Mouse (Mus musculus) kidney, embryonic 15.5 days (tissue): ENCODE results near the gene Lmcd1. TPM values are rescaled to one million over a fixed set of nuclear protein-coding genes. Genes with fewer than 3 reads are reported as not detected.

Experiments used
- ATAC-seq: fragments of 200-750 bp; cut with Nextera tagmentation; replicated peaks from 2 replicates; pipeline ENCODE4 v1.8.0; 2017; ENCODE audit warnings: moderate TSS enrichment; ENCODE audit not compliant: low FRiP score
- H3K27ac ChIP-seq: fragments of 300-500 bp; sonication (generic); 2 replicates; pipeline ENCODE4 v1.5.1; 2015; ENCODE audit warnings: mild to moderate bottlenecking, inconsistent platforms
- H3K27me3 ChIP-seq: fragments of 300-500 bp; sonication (generic); 2 replicates; pipeline ENCODE4 v1.6.1; 2015; ENCODE audit warnings: inconsistent platforms
- H3K36me3 ChIP-seq: fragments of 300-500 bp; sonication (generic); 2 replicates; pipeline ENCODE4 v1.6.1; 2015; ENCODE audit warnings: inconsistent platforms
- H3K4me1 ChIP-seq: fragments of 300-500 bp; sonication (generic); 2 replicates; pipeline ENCODE4 v1.6.1; 2015; ENCODE audit warnings: inconsistent platforms
- H3K4me2 ChIP-seq: fragments of 300-500 bp; sonication (generic); 2 replicates; pipeline ENCODE4 v1.6.1; 2015; ENCODE audit warnings: moderate library complexity, mild to moderate bottlenecking, inconsistent platforms
- H3K4me3 ChIP-seq: fragments of 300-500 bp; sonication (generic); replicated peaks from 2 replicates; pipeline ENCODE4 v1.5.1; 2015; ENCODE audit warnings: mild to moderate bottlenecking, inconsistent platforms
- H3K9ac ChIP-seq: fragments of 300-500 bp; sonication (generic); 2 replicates; pipeline ENCODE4 v1.6.1; 2015; ENCODE audit warnings: mild to moderate bottlenecking, inconsistent platforms
- H3K9me3 ChIP-seq: fragments of 300-500 bp; sonication (generic); replicated peaks from 2 replicates; pipeline ENCODE4 v1.6.1; 2016; ENCODE audit warnings: inconsistent platforms
- WGBS: fragments of 180-500 bp; shearing (Covaris S2); methylation state at CpG from one replicate; pipeline ENCODE4 v1.1.7; 2015; ENCODE audit warnings: mixed read lengths; 5-methylcytosine and 5-hydroxymethylcytosine counted together
- polyA plus RNA-seq: library from polyadenylated mRNA; unstranded; fragments of >200 nt; fragmentation: Nextera tagmentation; extraction: Ambion mirVana; gene quantifications from 2 replicates; pipeline ENCODE4 v1.2.1, GENCODE M21; 2015

Gene Lmcd1
- polyA plus RNA-seq, 1 experiment from 2014 or later, result 23.3 TPM

DNA sequence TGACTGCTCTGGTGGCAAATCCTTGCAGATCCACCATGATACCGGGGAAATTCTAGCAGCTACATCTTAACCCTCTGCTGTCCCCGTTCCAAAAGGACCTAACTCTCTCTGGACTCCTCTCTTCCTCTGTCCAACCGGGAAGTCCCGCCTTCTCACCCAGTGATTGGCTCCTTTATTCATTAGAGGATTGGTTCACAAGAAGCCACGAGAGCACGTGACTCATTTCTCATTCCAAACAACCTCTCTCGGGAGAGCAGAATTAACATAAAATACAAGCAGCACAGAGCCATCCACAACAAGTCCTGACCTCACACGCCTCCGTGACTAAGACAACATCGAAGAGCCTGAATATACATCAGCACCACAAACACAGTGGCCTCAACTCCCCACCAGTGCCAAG, 91.7 kb downstream of the Lmcd1 start:
- no peak overlapping the region for H3K9ac ChIP-seq
- ATAC-seq, result no peak
- H3K4me1 ChIP-seq, result 0 out of 2 replicates have a peak, but pooled peaks cover 2% of the 10 kb centered on the region
- H3K27me3 ChIP-seq, result no peaks in the 10 kb centered on the region
- no peak overlapping the region for H3K4me2 ChIP-seq
- H3K27ac ChIP-seq, result no peak overlapping the region
- H3K9me3 ChIP-seq, result no peaks in the 10 kb centered on the region
- WGBS, result 72% methylated on average over 10 of the region's 10 CpGs
- no peaks in the 10 kb centered on the region for H3K36me3 ChIP-seq
- no peak overlapping the region for H3K4me3 ChIP-seq

DNA sequence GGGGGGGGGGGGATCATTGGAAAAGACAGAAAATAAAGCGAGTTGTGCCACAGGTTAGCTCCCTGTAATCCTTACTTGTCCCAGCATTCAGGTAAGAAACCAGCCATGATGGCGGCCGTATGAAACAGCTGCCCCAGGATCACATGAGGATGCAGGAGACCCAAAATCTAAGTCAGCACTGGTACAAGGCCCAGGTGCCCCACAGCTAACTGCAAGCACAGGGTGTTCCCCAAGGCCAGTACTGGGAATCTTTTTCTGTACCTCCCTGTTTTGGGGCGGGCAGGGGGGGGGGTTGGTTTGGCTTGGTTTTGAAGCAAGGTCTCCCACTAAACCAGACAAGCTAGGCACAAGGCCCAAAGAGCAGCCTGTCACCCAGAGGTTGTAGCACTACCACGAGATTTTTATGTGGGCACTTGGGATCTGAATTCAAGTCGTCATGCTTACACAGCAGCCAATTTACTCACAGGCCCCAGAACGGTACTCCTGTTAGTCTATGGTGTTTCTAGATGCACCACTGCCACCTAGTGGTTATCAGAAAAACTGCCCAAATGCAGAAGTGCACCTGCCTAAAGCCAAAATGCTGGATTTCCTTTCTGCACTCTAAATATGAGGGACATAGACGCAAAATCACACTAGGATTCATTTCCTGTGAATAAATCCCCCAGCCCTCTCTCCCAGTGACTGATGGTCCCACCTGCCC, 100.5 kb downstream of the Lmcd1 start:
- WGBS, result 45% methylated on average over 8 of the region's 8 CpGs
- no peak for ATAC-seq
- no peak overlapping the region for H3K9ac ChIP-seq

DNA sequence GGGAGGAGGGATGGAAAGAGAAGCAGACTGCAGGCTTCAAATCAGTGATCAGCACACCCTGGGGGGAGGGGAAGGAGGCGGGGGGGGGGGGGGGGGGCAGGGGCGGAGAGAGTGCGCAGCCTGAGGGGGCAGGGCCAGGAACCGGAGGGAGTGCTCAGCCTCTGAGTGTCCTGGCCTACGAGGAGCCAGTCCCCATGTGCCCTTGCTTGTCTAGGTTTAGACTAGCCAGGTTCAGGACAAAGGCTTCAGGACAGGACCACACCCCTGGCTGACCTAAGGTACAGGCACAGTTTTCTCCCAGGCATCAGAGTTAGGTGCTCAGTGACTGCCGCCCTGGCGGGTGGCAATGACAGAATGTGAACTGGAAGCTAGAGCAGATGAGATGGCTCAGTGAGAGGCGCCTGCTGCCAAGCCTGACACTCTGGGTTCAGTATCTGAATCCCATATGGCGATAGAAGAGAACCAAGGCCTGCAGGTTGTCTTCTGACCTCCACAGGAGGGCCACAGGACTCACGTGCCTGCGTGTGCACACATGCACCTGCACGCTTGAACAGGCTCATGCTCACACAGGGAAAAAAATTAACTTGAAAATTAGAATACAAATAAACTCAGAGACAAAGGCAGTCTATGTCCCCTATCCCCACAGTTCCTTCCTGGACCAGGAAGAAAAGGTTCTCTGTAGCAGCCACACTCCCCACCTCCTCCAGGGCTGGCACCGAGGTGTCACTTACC, 102.3 kb downstream of the Lmcd1 start:
- Histone ChIP-seq H3K4me2 (no peak overlapping the region), H3K9me3 (no peaks in the 10 kb centered on the region), H3K36me3 (no peaks in the 10 kb centered on the region), H3K9ac (no peak overlapping the region), H3K27ac (no peak overlapping the region), H3K4me3 (no peak overlapping the region), H3K4me1 (peaks cover 6% of the 10 kb centered on the region; the same call in 1 of the 2 replicates), H3K27me3 (no peaks in the 10 kb centered on the region)
- WGBS, result 54% methylated on average over 11 of the region's 13 CpGs
- ATAC-seq, result peak; percentile 41

More for the DNA sequence above, 100.5 kb downstream of the Lmcd1 start:
- H3K4me2 ChIP-seq, result no peak overlapping the region
- H3K36me3 ChIP-seq, result no peaks in the 10 kb centered on the region
- H3K27ac ChIP-seq, result no peak overlapping the region
- peaks cover 6% of the 10 kb centered on the region; the same call in 1 of the 2 replicates for H3K4me1 ChIP-seq
- no peaks in the 10 kb centered on the region for H3K27me3 ChIP-seq
- H3K4me3 ChIP-seq, result no peak overlapping the region
- H3K9me3 ChIP-seq, result no peaks in the 10 kb centered on the region

DNA sequence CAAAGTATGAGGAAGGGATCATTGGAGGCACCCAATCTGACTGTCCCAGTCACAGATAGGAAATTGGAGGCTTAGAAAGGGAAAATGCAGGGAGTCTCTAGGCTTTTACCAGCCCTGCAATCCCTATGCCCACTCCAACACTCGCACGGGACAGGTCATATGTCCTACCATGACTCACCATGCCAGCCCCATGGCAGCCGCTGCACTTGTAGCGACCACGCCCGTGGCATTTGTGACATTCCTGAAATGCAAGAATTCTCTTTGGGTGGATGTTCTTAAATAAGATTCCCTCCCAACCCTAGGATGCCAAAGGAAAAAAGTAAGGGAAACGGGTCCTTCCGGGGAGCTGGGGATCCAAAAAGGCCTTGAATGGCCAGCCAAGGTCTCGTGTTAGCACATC, 105.5 kb downstream of the Lmcd1 start:
- Histone ChIP-seq H3K9ac (no peak overlapping the region), H3K4me2 (no peak overlapping the region), H3K4me1 (peaks cover 6% of the 10 kb centered on the region; the same call in 1 of the 2 replicates), H3K36me3 (no peaks in the 10 kb centered on the region), H3K4me3 (no peak overlapping the region), H3K27ac (no peak overlapping the region), H3K27me3 (no peaks in the 10 kb centered on the region), H3K9me3 (no peaks in the 10 kb centered on the region)
- ATAC-seq, result no peak
- 91% methylated on average over 9 of the region's 9 CpGs for WGBS

Other genes with a start within 250 kb of the Lmcd1 start
- 3.2 and 3.5 TPM in 2 replicates for gene Ssu2, start 114.3 kb downstream of the Lmcd1 start, polyA plus RNA-seq
- gene Cav3, start 185.7 kb downstream of the Lmcd1 start, polyA plus RNA-seq, result 2.1 and 5.2 TPM in 2 replicates
- 5.8 and 6.0 TPM in 2 replicates for gene Oxtr, start 216.2 kb downstream of the Lmcd1 start, polyA plus RNA-seq